Mouse (Mus musculus) midbrain, embryonic 14.5 days (tissue): ENCODE measurements around the gene Cenpo. TPM values are rescaled to one million over a fixed set of nuclear protein-coding genes. Genes with fewer than 3 reads are reported as not detected.
"Not testable (repeated sequence)": the region's sequence is repeated elsewhere in the genome, so short reads cannot be mapped to it uniquely, and the experiment has no call there.

Experiments
- ATAC-seq: fragments of 200-750 bp; cut with Nextera tagmentation; 2 replicates; pipeline ENCODE4 v1.8.0; 2017; ENCODE audit warnings: moderate number of reproducible peaks, moderate library complexity; ENCODE audit not compliant: low FRiP score, low TSS enrichment
- DNase-seq: peaks from one replicate; pipeline ENCODE4 v3.0.0-alpha.2; 2015
- H3K27ac ChIP-seq: fragments of 300-500 bp; sonication (generic); replicated peaks from 2 replicates; pipeline ENCODE4 v1.5.1; 2014; ENCODE audit warnings: mild to moderate bottlenecking, low read depth, low read length, moderate library complexity
- H3K27me3 ChIP-seq: fragments of 300-500 bp; sonication (generic); 2 replicates; pipeline ENCODE4 v1.6.1; 2014; ENCODE audit warnings: low read length, control low read depth, mixed read lengths; ENCODE audit not compliant: control insufficient read depth, insufficient read depth
- H3K36me3 ChIP-seq: fragments of 300-500 bp; sonication (generic); 2 replicates; pipeline ENCODE4 v1.6.1; 2014; ENCODE audit warnings: low read length, control low read depth; ENCODE audit not compliant: control insufficient read depth, insufficient read depth
- H3K4me1 ChIP-seq: fragments of 300-500 bp; sonication (generic); 2 replicates; pipeline ENCODE4 v1.6.1; 2014; ENCODE audit warnings: mild to moderate bottlenecking, antibody characterized with exemption, low read length, control low read depth; ENCODE audit not compliant: control insufficient read depth, insufficient read depth
- H3K4me2 ChIP-seq: fragments of 300-500 bp; sonication (generic); 2 replicates; pipeline ENCODE4 v1.6.1; 2014; ENCODE audit warnings: mild to moderate bottlenecking, low read length, moderate library complexity
- H3K4me3 ChIP-seq: fragments of 300-500 bp; sonication (generic); replicated peaks from 2 replicates; pipeline ENCODE4 v1.5.1; 2014; ENCODE audit warnings: low read depth, low read length
- H3K9ac ChIP-seq: fragments of 300-500 bp; sonication (generic); replicated peaks from 2 replicates; pipeline ENCODE4 v1.6.1; 2014; ENCODE audit warnings: mild to moderate bottlenecking, low read length, moderate library complexity
- H3K9me3 ChIP-seq: fragments of 300-500 bp; sonication (generic); 2 replicates; pipeline ENCODE4 v1.6.1; 2016; ENCODE audit warnings: low read length, control low read depth, mixed read lengths; ENCODE audit not compliant: control insufficient read depth
- WGBS: fragments of 180-500 bp; shearing (Covaris S2); extraction: QIAGEN DNeasy Blood & Tissue Kit; methylation state at CpG from one replicate; pipeline ENCODE4 v1.1.7; 2014; 5-methylcytosine and 5-hydroxymethylcytosine counted together
- polyA plus RNA-seq: library from polyadenylated mRNA; unstranded; fragments of >200 nt; fragmentation: Nextera tagmentation; extraction: Ambion mirVana; gene quantifications from 2 replicates; pipeline ENCODE4 v1.2.1, GENCODE M21; 2014

Gene Cenpo
- polyA plus RNA-seq, 1 experiment from 2014 or later: 9.3 TPM

- Histone ChIP-seq H3K4me2 (no peak overlapping the region), H3K4me1 (no peaks in the 10 kb centered on the region), H3K9me3 (no peaks in the 10 kb centered on the region), H3K27ac (no peak overlapping the region), H3K4me3 (no peak overlapping the region), H3K27me3 (no peaks in the 10 kb centered on the region), H3K9ac (no peak overlapping the region), H3K36me3 (peaks cover 7% of the 10 kb centered on the region; the same call in 1 of the 2 replicates)
- WGBS: 82% methylated on average over 2 of the region's 2 CpGs
- DNase-seq: no peak
- no peak for ATAC-seq
Observed at GRCm38 (mm10) chr12:4243805-4244204, 9.7 kb upstream of the Cenpo start.

GRCm38 (mm10) chr12:4240281-4240680 lies 6.2 kb upstream of the Cenpo start:
- not testable (repeated sequence) for ATAC-seq, H3K27ac ChIP-seq, H3K4me3 ChIP-seq, H3K4me1 ChIP-seq, H3K27me3 ChIP-seq, H3K4me2 ChIP-seq, H3K36me3 ChIP-seq, H3K9ac ChIP-seq, DNase-seq, H3K9me3 ChIP-seq
- 80% methylated on average over 8 of the region's 8 CpGs for WGBS

DNA sequence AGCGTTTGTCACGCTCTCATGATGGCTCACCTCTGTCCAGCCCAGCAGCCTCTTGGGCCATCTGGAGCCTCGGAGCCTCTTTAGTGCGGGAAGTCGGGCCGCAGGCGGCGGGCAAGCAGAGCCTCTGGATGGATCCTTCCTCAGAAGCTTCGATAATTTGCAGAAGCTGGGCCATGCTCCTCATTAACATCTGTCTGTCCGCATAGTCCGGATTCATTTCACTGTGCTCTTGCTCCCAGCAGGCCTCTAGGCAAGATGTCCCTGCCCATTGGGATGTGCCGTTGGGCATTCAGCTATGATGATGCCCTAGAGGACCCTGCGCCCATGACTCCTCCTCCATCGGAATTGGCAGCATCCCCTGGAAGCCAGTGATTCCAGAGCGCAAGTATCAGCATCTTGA lies 3.4 kb upstream of the Cenpo start:
- Histone ChIP-seq H3K9ac (no peak overlapping the region), H3K27ac (no peak overlapping the region), H3K4me2 (no peak overlapping the region), H3K36me3 (no peaks in the 10 kb centered on the region), H3K9me3 (no peaks in the 10 kb centered on the region), H3K27me3 (no peaks in the 10 kb centered on the region), H3K4me3 (no peak overlapping the region), H3K4me1 (no peaks in the 10 kb centered on the region; the same call in 1 of the 2 replicates)
- WGBS: 93% methylated on average over 15 of the region's 15 CpGs
- ATAC-seq (no peak), DNase-seq (no peak)

DNA sequence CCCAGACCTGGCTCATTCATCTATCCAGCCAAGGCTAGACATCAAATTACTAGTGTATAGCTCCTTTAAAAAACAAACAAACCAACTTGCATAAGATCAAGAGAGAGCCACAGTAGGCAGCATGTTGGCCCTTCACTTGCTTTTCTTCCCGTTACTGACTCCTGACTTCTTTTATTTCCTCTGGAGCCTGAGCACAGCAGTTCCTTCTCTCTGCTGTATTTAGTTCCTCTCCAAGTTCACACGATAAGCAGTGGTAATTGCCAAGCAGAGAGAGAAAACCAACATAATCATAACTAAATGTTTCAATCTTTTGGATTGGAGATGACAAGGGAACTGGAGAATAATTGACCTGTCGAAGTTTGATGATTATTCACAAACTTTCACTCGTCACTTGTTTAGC lies 1.3 kb downstream of the Cenpo start:
- no peak for DNase-seq
- H3K4me2 ChIP-seq: peak overlapping the region; percentile 75
- peak overlapping the region; percentile 66; the same call in 1 of the 2 replicates for H3K4me3 ChIP-seq
- no peak overlapping the region for H3K27ac ChIP-seq
- no peaks in the 10 kb centered on the region for H3K27me3 ChIP-seq
- no peaks in the 10 kb centered on the region; the same call in 1 of the 2 replicates for H3K4me1 ChIP-seq
- H3K36me3 ChIP-seq: peaks cover 9% of the 10 kb centered on the region; the same call in 1 of the 2 replicates
- no peak for ATAC-seq
- 62% methylated on average over 4 of the region's 4 CpGs for WGBS
- H3K9me3 ChIP-seq: no peaks in the 10 kb centered on the region
- H3K9ac ChIP-seq: no peak overlapping the region

- DNase-seq (no peak), ATAC-seq (no peak)
- Histone ChIP-seq H3K4me3 (no peak overlapping the region), H3K27ac (no peak overlapping the region), H3K4me2 (no peak overlapping the region), H3K36me3 (peaks cover 9% of the 10 kb centered on the region; the same call in 1 of the 2 replicates), H3K27me3 (no peaks in the 10 kb centered on the region), H3K9me3 (no peaks in the 10 kb centered on the region), H3K4me1 (no peaks in the 10 kb centered on the region; the same call in 1 of the 2 replicates), H3K9ac (no peak overlapping the region)
- WGBS: 94% methylated on average over 7 of the region's 7 CpGs
Observed at GRCm38 (mm10) chr12:4230156-4230555, 3.9 kb downstream of the Cenpo start.

GRCm38 (mm10) chr12:4212908-4213307 lies 21.2 kb downstream of the Cenpo start:
- H3K36me3 ChIP-seq: peaks cover 80% of the 10 kb centered on the region
- no peak for ATAC-seq
- H3K9ac ChIP-seq: no peak overlapping the region
- no peaks in the 10 kb centered on the region for H3K27me3 ChIP-seq
- WGBS: 59% methylated on average over 8 of the region's 8 CpGs
- DNase-seq: no peak
- no peaks in the 10 kb centered on the region for H3K4me1 ChIP-seq
- no peak overlapping the region for H3K4me2 ChIP-seq
- no peak overlapping the region for H3K27ac ChIP-seq
- no peak overlapping the region for H3K4me3 ChIP-seq
- no peaks in the 10 kb centered on the region for H3K9me3 ChIP-seq

DNA sequence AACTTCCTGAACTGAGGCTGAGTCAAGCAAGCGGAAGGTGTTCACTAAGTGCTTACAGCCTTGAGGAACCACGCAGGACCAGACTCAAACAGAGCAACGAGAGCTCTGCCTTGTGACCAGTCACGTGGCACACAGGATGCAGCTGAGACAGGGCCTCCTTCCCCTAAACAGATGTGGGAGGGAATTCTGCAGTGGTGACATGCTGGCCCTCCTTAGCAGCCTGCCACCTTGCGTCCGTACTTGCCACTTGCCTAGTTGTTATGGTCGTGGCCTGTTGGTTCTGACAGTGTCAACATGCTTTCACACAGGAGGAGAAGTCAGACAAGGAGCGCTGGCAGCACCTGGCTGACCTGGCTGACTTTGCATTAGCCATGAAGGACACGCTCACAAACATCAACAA lies 22.9 kb downstream of the Cenpo start:
- H3K4me2 ChIP-seq: no peak overlapping the region
- no peaks in the 10 kb centered on the region for H3K9me3 ChIP-seq
- 94% methylated on average over 9 of the region's 9 CpGs for WGBS
- DNase-seq: no peak
- no peak overlapping the region for H3K9ac ChIP-seq
- H3K27me3 ChIP-seq: no peaks in the 10 kb centered on the region
- H3K27ac ChIP-seq: no peak overlapping the region
- no peak overlapping the region for H3K4me3 ChIP-seq
- no peak for ATAC-seq
- peaks cover 85% of the 10 kb centered on the region for H3K36me3 ChIP-seq
- no peaks in the 10 kb centered on the region for H3K4me1 ChIP-seq

DNA sequence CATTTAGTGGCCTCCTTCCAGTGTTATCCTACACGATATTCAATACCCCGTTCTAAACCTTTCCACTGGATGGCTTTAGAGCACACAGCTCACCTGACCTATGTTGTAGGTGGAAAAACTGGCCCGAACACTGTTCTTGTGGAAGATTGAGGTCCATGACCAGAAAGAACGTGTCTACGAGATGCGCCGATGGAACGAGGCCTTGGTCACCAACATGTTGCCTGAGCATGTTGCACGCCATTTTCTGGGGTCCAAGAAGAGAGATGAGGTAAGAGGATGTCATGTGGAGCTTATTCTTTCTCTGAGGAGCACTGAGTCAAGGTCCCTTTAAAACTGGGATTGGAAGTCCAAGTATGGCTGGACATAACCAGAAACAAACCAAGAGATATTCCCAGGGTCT lies 24.9 kb downstream of the Cenpo start:
- DNase-seq: no peak
- H3K4me2 ChIP-seq: no peak overlapping the region
- WGBS: 96% methylated on average over 9 of the region's 9 CpGs
- no peak overlapping the region for H3K9ac ChIP-seq
- H3K9me3 ChIP-seq: no peaks in the 10 kb centered on the region
- ATAC-seq: no peak
- no peak overlapping the region for H3K4me3 ChIP-seq
- peaks cover 74% of the 10 kb centered on the region for H3K36me3 ChIP-seq
- H3K27me3 ChIP-seq: no peaks in the 10 kb centered on the region
- no peak overlapping the region for H3K27ac ChIP-seq
- no peaks in the 10 kb centered on the region for H3K4me1 ChIP-seq

DNA sequence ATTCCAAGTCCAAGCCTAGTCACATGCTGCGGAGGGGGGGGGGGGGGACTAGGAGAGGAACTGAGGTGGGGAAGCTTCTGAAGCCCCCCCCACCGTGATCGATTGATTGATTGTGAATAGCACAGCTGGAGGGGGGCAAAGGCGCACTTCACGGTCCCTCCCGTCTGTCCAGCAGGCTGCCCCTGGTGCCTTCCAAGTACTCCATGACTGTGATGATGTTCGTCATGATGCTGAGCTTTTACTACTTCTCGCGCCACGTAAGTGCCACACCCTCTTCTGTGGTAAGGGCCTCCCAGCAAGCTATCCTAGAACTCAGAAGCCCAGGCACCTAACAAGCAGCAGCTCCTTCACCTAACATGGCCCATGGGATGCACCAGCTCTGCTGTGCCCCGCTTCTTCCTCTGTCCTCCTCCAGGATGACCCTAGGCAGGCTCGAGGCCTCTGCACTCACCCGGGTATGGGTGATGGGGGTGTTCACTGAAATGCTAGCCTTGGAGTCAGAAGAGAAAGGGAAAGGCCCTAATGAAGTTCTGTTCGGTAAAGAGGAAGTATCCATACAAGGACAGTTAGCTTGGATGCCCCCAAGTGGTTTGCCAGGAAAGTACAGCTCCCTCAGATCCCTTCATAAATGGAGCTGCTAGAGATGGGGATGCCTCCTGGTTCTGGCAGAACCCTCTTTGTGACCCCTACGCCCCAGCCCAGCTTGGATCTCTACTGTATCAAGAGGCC lies 25.5 kb downstream of the Cenpo start:
- no peak for ATAC-seq
- Histone ChIP-seq H3K36me3 (peaks cover 68% of the 10 kb centered on the region), H3K9me3 (no peaks in the 10 kb centered on the region), H3K9ac (no peak overlapping the region), H3K4me1 (no peaks in the 10 kb centered on the region), H3K27me3 (no peaks in the 10 kb centered on the region), H3K4me3 (no peak overlapping the region), H3K27ac (no peak overlapping the region), H3K4me2 (no peak overlapping the region)
- WGBS: 77% methylated on average over 15 of the region's 15 CpGs
- DNase-seq: peak; percentile 76
